16 mouse cellular contexts compared by ENCODE assay signal in genomic region chr5:143975631-143975933, GRCm38 (mm10). TPM values are rescaled to one million over a fixed set of nuclear protein-coding genes. Genes with fewer than 3 reads are reported as not detected.
A peak's percentile ranks its signal among the peaks of the same experiment; 100 is the strongest.
DNase-seq lines count a peak whose midpoint lies in the region; ATAC-seq and TF ChIP-seq lines count a peak whose summit lies in the region.
"Had no signal": no experiment of that assay in that cellular context is flagged by ENCODE, and none has a peak within 500 bp of the region (broad histone marks: within the 10 kb centered on the region; RNA-seq: fewer than 3 reads in every experiment).

No protein-coding gene starts in this region.

- H3K9me3 ChIP-seq in liver, embryonic 13.5 days (replicated peaks): no peaks in the 10 kb centered on the region
- H3K9me3 ChIP-seq in hindbrain, postnatal 0 days (ENCODE audit: low read length): no peaks in the 10 kb centered on the region
- H3K9me3 ChIP-seq: midbrain, embryonic 15.5 days; neural tube, embryonic 13.5 days had no signal

- H3K36me3 ChIP-seq in liver, embryonic 13.5 days: no peaks in the 10 kb centered on the region
- no peaks in the 10 kb centered on the region for H3K36me3 ChIP-seq in hindbrain, postnatal 0 days (ENCODE audit: insufficient read depth, low read length)
- no peaks in the 10 kb centered on the region for H3K36me3 ChIP-seq in myocyte (ENCODE audit: control insufficient read depth, insufficient read depth)
- no peaks in the 10 kb centered on the region for H3K36me3 ChIP-seq in heart, adult 2 months (ENCODE audit: control insufficient read depth, insufficient read depth, low read length)
- H3K36me3 ChIP-seq: midbrain, embryonic 15.5 days; neural tube, embryonic 13.5 days had no signal

- no peak for TF ChIP-seq POLR2A in myocyte (IDR thresholded peaks at IDR 0.05; ENCODE audit: insufficient read length, low read depth)
- TF ChIP-seq POLR2A in heart, adult 2 months (IDR thresholded peaks at IDR 0.05; ENCODE audit: insufficient read depth, low read depth, low read length): no peak

- TF ChIP-seq EP300 in heart, adult 2 months (IDR thresholded peaks at IDR 0.05; ENCODE audit: insufficient read depth, low read depth, low read length): no peak

- peak overlapping the region; percentile 12; the same call in 1 of the 2 replicates for H3K9ac ChIP-seq in liver, embryonic 13.5 days
- no peak overlapping the region for H3K9ac ChIP-seq in hindbrain, postnatal 0 days (replicated peaks; ENCODE audit: low read length)
- H3K9ac ChIP-seq in heart, adult 2 months (ENCODE audit: low read depth, low read length): no peak overlapping the region
- H3K9ac ChIP-seq: midbrain, embryonic 15.5 days; neural tube, embryonic 13.5 days had no signal

- no peak for DNase-seq in frontal cortex, postnatal 14 days (ENCODE audit: low spot score in 2 of 2)
- no peak for DNase-seq in liver, embryonic 13.5 days
- no peak for DNase-seq in liver
- DNase-seq in hindbrain, postnatal 0 days (ENCODE audit: low spot score): no peak
- DNase-seq in gastrocnemius, postnatal 36 days: no peak
- DNase-seq in heart, adult 2 months: no peak

- peak overlapping the region; percentile 87 for H3K27ac ChIP-seq in liver, embryonic 13.5 days
- no peak overlapping the region for H3K27ac ChIP-seq in hindbrain, postnatal 0 days
- no peak overlapping the region for H3K27ac ChIP-seq in heart, adult 2 months
- H3K27ac ChIP-seq: midbrain, embryonic 15.5 days; neural tube, embryonic 13.5 days had no signal

- 46% methylated on average over 2 of the region's 2 CpGs for WGBS in liver, embryonic 13.5 days (ENCODE audit: insufficient replicate concordance)
- WGBS in hindbrain, postnatal 0 days: 57% methylated on average over 2 of the region's 2 CpGs
- WGBS in heart, adult 2 months: 21% methylated on average over 2 of the region's 2 CpGs

- H3K79me2 ChIP-seq in myocyte (ENCODE audit: control insufficient read depth, insufficient read depth): no peaks in the 10 kb centered on the region
- no peaks in the 10 kb centered on the region for H3K79me2 ChIP-seq in heart, adult 2 months (replicated peaks; ENCODE audit: control insufficient read depth, insufficient read depth, low read length)

- H3K4me2 ChIP-seq in liver, embryonic 13.5 days: peak overlapping the region; percentile 61
- no peak overlapping the region for H3K4me2 ChIP-seq in hindbrain, postnatal 0 days (ENCODE audit: low read depth, low read length)
- H3K4me2 ChIP-seq in myocyte (ENCODE audit: low read depth): peak overlapping the region; percentile 13
- H3K4me2 ChIP-seq: midbrain, embryonic 15.5 days; neural tube, embryonic 13.5 days had no signal

- H3K4me3 ChIP-seq in liver, embryonic 13.5 days (replicated peaks): no peak overlapping the region
- no peak overlapping the region for H3K4me3 ChIP-seq in hindbrain, postnatal 0 days (ENCODE audit: low read length)
- no peak overlapping the region for H3K4me3 ChIP-seq in myocyte
- no peak overlapping the region for H3K4me3 ChIP-seq in heart, adult 2 months
- H3K4me3 ChIP-seq: midbrain, embryonic 15.5 days; neural tube, embryonic 13.5 days had no signal

- TF ChIP-seq CTCF in hindbrain, postnatal 0 days (IDR thresholded peaks at IDR 0.05; ENCODE audit: low read depth): no peak
- TF ChIP-seq CTCF in heart, adult 2 months (IDR thresholded peaks at IDR 0.05): no peak; the same call in 1 of the 2 replicates

- no peaks in the 10 kb centered on the region for H3K27me3 ChIP-seq in liver, embryonic 13.5 days
- H3K27me3 ChIP-seq in hindbrain, postnatal 0 days (ENCODE audit: insufficient read depth, low read length): no peaks in the 10 kb centered on the region
- peaks cover 3% of the 10 kb centered on the region for H3K27me3 ChIP-seq in myocyte (ENCODE audit: control insufficient read depth, insufficient read depth, insufficient read length)
- no peaks in the 10 kb centered on the region for H3K27me3 ChIP-seq in heart, adult 2 months (ENCODE audit: control insufficient read depth, insufficient read depth, low read length)
- H3K27me3 ChIP-seq: midbrain, embryonic 15.5 days; neural tube, embryonic 13.5 days had no signal

- ATAC-seq in frontal cortex, adult (ENCODE audit: low TSS enrichment): peak; percentile 56
- ATAC-seq in liver, embryonic 13.5 days (ENCODE audit: low read depth): peak; percentile 5; the same call in 1 of the 2 replicates
- peak; percentile 5; the same call in 1 of the 2 replicates for ATAC-seq in hindbrain, postnatal 0 days
- ATAC-seq: midbrain, embryonic 15.5 days had no signal

- intact Hi-C loops in gastrocnemius, postnatal 36 days (cut with DNase I): no loop called here
- intact Hi-C loops in heart, adult 2 months (cut with DNase I): loop anchor here (5.0 kb wide), 1 partner anchor 243 kb away; the partner anchor contains the start of gene Usp42

- peaks cover 62% of the 10 kb centered on the region for H3K4me1 ChIP-seq in liver, embryonic 13.5 days (replicated peaks)
- no peaks in the 10 kb centered on the region for H3K4me1 ChIP-seq in hindbrain, postnatal 0 days (ENCODE audit: insufficient read depth, low read length)
- no peaks in the 10 kb centered on the region for H3K4me1 ChIP-seq in heart, adult 2 months (ENCODE audit: control insufficient read depth, insufficient read depth, low read length)
- H3K4me1 ChIP-seq: midbrain, embryonic 15.5 days; neural tube, embryonic 13.5 days had no signal

- H3ac ChIP-seq in myocyte (ENCODE audit: control insufficient read depth, insufficient read length): no peak overlapping the region

TF ChIP-seq in myocyte, 11 proteins besides CTCF, POLR2A, EP300 and RAD21:
- TF ChIP-seq TCF12 (IDR thresholded peaks at IDR 0.05; ENCODE audit: insufficient read depth, poor library complexity, severe bottlenecking): no peak
- no peak for TF ChIP-seq USF1 (IDR thresholded peaks at IDR 0.05; ENCODE audit: low read depth)
- no peak for TF ChIP-seq E2F4 (IDR thresholded peaks at IDR 0.05; ENCODE audit: insufficient read depth)
- no peak for TF ChIP-seq REST (IDR thresholded peaks at IDR 0.05; ENCODE audit: insufficient read depth, insufficient read length)
- TF ChIP-seq MYOG (IDR thresholded peaks at IDR 0.05; ENCODE audit: control insufficient read depth in 1 of 3, insufficient read depth in 1 of 3, insufficient read length in 2 of 3, low read depth in 2 of 3): no peak
- no peak for TF ChIP-seq MAX (IDR thresholded peaks at IDR 0.05; ENCODE audit: low read depth)
- no peak for TF ChIP-seq SRF (IDR thresholded peaks at IDR 0.05; ENCODE audit: control insufficient read depth, insufficient read length, low read depth)
- TF ChIP-seq CEBPB (IDR thresholded peaks at IDR 0.05; ENCODE audit: insufficient read depth, poor library complexity, severe bottlenecking): no peak
- no peak for TF ChIP-seq POLR2AphosphoS2 (IDR thresholded peaks at IDR 0.05; ENCODE audit: insufficient read length, low read depth)
- no peak for TF ChIP-seq MYOD1 (IDR thresholded peaks at IDR 0.05; ENCODE audit: control insufficient read depth in 1 of 3, insufficient read length in 2 of 3, low read depth in 2 of 3)
- no peak for TF ChIP-seq TCF3 (IDR thresholded peaks at IDR 0.05; ENCODE audit: insufficient read length, low read depth)
TF ChIP-seq in myocyte: peak in this region for 0.

RNA-seq across cellular contexts. Expression of gene Ccz1, which starts 39.1 kb away (rescaled TPM):
- 48.8 and 58.1 TPM in 2 replicates for polyA plus RNA-seq in liver, embryonic 13.5 days (2015; fragmentation: Nextera tagmentation; extraction: Ambion mirVana)
- 38.7 and 52.0 TPM in 2 replicates for total RNA-seq in hindbrain, postnatal 0 days (2014; rRNA removed)
- 71.2 and 74.8 TPM in 2 replicates for polyA plus RNA-seq in hindbrain, postnatal 0 days (2015; fragmentation: Nextera tagmentation; extraction: Ambion mirVana)
- polyA plus RNA-seq in myocyte (2012; fragmentation: generic; extraction: Trizol): 31.0 TPM
- total RNA-seq in gastrocnemius, postnatal 36 days (2021): 10 to 100 TPM; 35.4 to 37.0 TPM
- total RNA-seq in heart, adult 2 months (2021): 10 to 100 TPM; 25.0 to 29.6 TPM
- polyA plus RNA-seq in heart, adult 2 months (2012; rRNA removed): 9.3 and 16.7 TPM in 2 replicates

RNA-seq across cellular contexts. Expression of gene Rsph10b, which starts 42.7 kb away (rescaled TPM):
- 0.17 and 0.56 TPM in 2 replicates for polyA plus RNA-seq in liver, embryonic 13.5 days (2015; fragmentation: Nextera tagmentation; extraction: Ambion mirVana)
- 3.9 and 5.0 TPM in 2 replicates for total RNA-seq in hindbrain, postnatal 0 days (2014; rRNA removed)
- 5.6 TPM in 2 replicates for polyA plus RNA-seq in hindbrain, postnatal 0 days (2015; fragmentation: Nextera tagmentation; extraction: Ambion mirVana)
- not detected for polyA plus RNA-seq in myocyte (2012; fragmentation: generic; extraction: Trizol)
- under 1 TPM; 0.59 to 0.89 TPM for total RNA-seq in gastrocnemius, postnatal 36 days (2021)
- under 1 TPM in 1 of 2 experiments, not detected in 1; 0.30 TPM for total RNA-seq in heart, adult 2 months (2021)
- polyA plus RNA-seq in heart, adult 2 months (2012; rRNA removed): 0.47 and 0.50 TPM in 2 replicates
- polyA plus RNA-seq: C2C12 had no signal

RNA-seq across cellular contexts. Expression of gene Gm42421, which starts 47.6 kb away (rescaled TPM):
- 0.41 TPM in 1 of 2 replicates, not detected in the other for polyA plus RNA-seq in liver, embryonic 13.5 days (2015; fragmentation: Nextera tagmentation; extraction: Ambion mirVana)
- total RNA-seq in hindbrain, postnatal 0 days (2014; rRNA removed): 0.99 TPM in 1 of 2 replicates, not detected in the other
- polyA plus RNA-seq in hindbrain, postnatal 0 days (2015; fragmentation: Nextera tagmentation; extraction: Ambion mirVana): 1.5 and 2.8 TPM in 2 replicates
- polyA plus RNA-seq in myocyte (2012; fragmentation: generic; extraction: Trizol): 0.08 TPM
- total RNA-seq in gastrocnemius, postnatal 36 days (2021): under 1 TPM in 1 of 2 experiments, not detected in 1; 0.89 TPM
- total RNA-seq in heart, adult 2 months (2021): not detected
- 0.18 and 0.32 TPM in 2 replicates for polyA plus RNA-seq in heart, adult 2 months (2012; rRNA removed)
- total RNA-seq: gastrocnemius, postnatal 14 days had no signal
- polyA plus RNA-seq: spleen, adult 2 months had no signal

RNA-seq across cellular contexts. Expression of gene Ocm, which starts 50.9 kb away (rescaled TPM):
- polyA plus RNA-seq in liver, embryonic 13.5 days (2015; fragmentation: Nextera tagmentation; extraction: Ambion mirVana): not detected in 2 replicates
- total RNA-seq in hindbrain, postnatal 0 days (2014; rRNA removed): not detected in 2 replicates
- 0.39 and 0.54 TPM in 2 replicates for polyA plus RNA-seq in hindbrain, postnatal 0 days (2015; fragmentation: Nextera tagmentation; extraction: Ambion mirVana)
- polyA plus RNA-seq in myocyte (2012; fragmentation: generic; extraction: Trizol): not detected
- total RNA-seq in gastrocnemius, postnatal 36 days (2021): not detected
- total RNA-seq in heart, adult 2 months (2021): not detected
- not detected in 2 replicates for polyA plus RNA-seq in heart, adult 2 months (2012; rRNA removed)
- total RNA-seq: adrenal gland, postnatal 4 days; gastrocnemius, postnatal 14 days; MEL had no signal
- polyA plus RNA-seq: C2C12; heart, embryonic 14.5 days; midbrain, embryonic 15.5 days; neural tube, embryonic 13.5 days; spleen, adult 2 months had no signal

Comparison
In these comparisons a context has a peak if more than half of its experiments do, and no peak if none do; other contexts are left out.
1. ATAC-seq: peak in every context shown above with its lines; median percentile 56 in frontal cortex, adult; 5 in liver, embryonic 13.5 days; 5 in hindbrain, postnatal 0 days.